Mouse (Mus musculus) intestine, embryonic 15.5 days (tissue): Measurements from ENCODE around the gene Trim16. TPM values are rescaled to one million over a fixed set of nuclear protein-coding genes. Genes with fewer than 3 reads are reported as not detected.

ENCODE experiments used
- ATAC-seq: fragments of 200-750 bp; cut with Nextera tagmentation; 2 replicates; pipeline ENCODE4 v1.8.0; 2017; ENCODE audit warnings: moderate TSS enrichment, moderate library complexity
- H3K27ac ChIP-seq: fragments of 300-500 bp; sonication (generic); 2 replicates; pipeline ENCODE4 v1.5.1; 2015; ENCODE audit warnings: mild to moderate bottlenecking, inconsistent platforms
- H3K27me3 ChIP-seq: fragments of 300-500 bp; sonication (generic); replicated peaks from 2 replicates; pipeline ENCODE4 v1.6.1; 2015; ENCODE audit warnings: inconsistent platforms
- H3K36me3 ChIP-seq: fragments of 300-500 bp; sonication (generic); 2 replicates; pipeline ENCODE4 v1.6.1; 2015; ENCODE audit warnings: inconsistent platforms
- H3K4me1 ChIP-seq: fragments of 300-500 bp; sonication (generic); replicated peaks from 2 replicates; pipeline ENCODE4 v1.6.1; 2015; ENCODE audit warnings: inconsistent platforms
- H3K4me2 ChIP-seq: fragments of 300-500 bp; sonication (generic); replicated peaks from 2 replicates; pipeline ENCODE4 v1.6.1; 2015; ENCODE audit warnings: mild to moderate bottlenecking, inconsistent platforms
- H3K4me3 ChIP-seq: fragments of 300-500 bp; sonication (generic); replicated peaks from 2 replicates; pipeline ENCODE4 v1.5.1; 2015; ENCODE audit warnings: inconsistent platforms
- H3K9ac ChIP-seq: fragments of 300-500 bp; sonication (generic); 2 replicates; pipeline ENCODE4 v1.6.1; 2015; ENCODE audit warnings: inconsistent platforms
- H3K9me3 ChIP-seq: fragments of 300-500 bp; sonication (generic); 2 replicates; pipeline ENCODE4 v1.6.1; 2016; ENCODE audit warnings: inconsistent platforms
- WGBS: fragments of 180-500 bp; shearing (Covaris S2); methylation state at CpG from one replicate; pipeline ENCODE4 v1.1.7; 2015; 5-methylcytosine and 5-hydroxymethylcytosine counted together
- polyA plus RNA-seq: library from polyadenylated mRNA; unstranded; fragments of >200 nt; fragmentation: Nextera tagmentation; extraction: Ambion mirVana; gene quantifications from 2 replicates; pipeline ENCODE4 v1.2.1, GENCODE M21; 2015

Trim16 gene
- polyA plus RNA-seq, 1 experiment from 2014 or later: 11.1 TPM

DNA sequence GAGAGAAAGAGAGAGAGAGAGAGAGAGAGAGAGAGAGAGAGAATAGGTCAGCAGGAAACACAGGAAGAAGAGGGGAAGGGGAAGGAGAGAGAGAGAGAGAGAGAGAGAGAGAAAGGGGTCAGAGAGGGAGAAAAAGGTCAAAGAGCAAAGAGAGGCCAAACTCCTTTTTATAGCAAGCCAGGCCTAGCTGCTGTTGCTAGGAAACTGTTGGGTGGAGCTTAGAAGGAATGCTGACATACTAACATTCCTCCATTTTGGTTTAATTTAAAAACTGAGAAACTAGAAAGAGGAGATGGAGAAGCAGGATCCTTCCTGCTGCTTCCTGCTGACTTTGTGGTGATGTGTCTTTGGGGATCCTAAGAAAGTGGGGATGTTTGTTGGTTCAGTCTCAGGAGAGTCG is 55.7 kb downstream of the Trim16 start:
- 94% methylated on average over 1 of the region's 1 CpGs for WGBS
- Histone ChIP-seq H3K27ac (no peak overlapping the region), H3K9me3 (no peaks in the 10 kb centered on the region), H3K36me3 (no peaks in the 10 kb centered on the region), H3K4me3 (no peak overlapping the region), H3K9ac (no peak overlapping the region), H3K4me2 (no peak overlapping the region), H3K4me1 (no peaks in the 10 kb centered on the region), H3K27me3 (no peaks in the 10 kb centered on the region)
- ATAC-seq: no peak

DNA sequence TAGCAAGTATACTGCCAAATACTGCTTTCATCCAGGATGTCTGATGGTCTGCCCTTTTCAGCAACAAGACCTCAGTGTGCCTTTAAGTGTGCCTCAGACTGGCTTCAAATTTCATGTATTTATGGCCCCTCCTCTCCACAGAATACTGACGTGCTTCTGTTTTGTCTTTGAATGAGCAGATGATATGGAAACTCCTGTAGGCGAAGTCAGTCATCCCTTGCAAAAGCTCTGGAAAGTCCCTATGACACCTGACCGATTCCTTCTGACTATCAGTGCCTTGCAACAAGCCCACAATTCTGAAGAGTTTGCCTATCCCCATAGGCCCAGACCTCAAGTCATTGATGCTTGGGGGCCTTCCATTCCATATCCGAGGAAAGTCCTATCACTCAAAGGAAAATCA is 56.4 kb downstream of the Trim16 start:
- 79% methylated on average over 4 of the region's 4 CpGs for WGBS
- no peak overlapping the region for H3K9ac ChIP-seq
- H3K27me3 ChIP-seq: no peaks in the 10 kb centered on the region
- no peaks in the 10 kb centered on the region for H3K9me3 ChIP-seq
- no peak overlapping the region for H3K27ac ChIP-seq
- no peaks in the 10 kb centered on the region for H3K36me3 ChIP-seq
- H3K4me2 ChIP-seq: no peak overlapping the region
- H3K4me3 ChIP-seq: no peak overlapping the region
- no peaks in the 10 kb centered on the region for H3K4me1 ChIP-seq
- no peak for ATAC-seq

DNA sequence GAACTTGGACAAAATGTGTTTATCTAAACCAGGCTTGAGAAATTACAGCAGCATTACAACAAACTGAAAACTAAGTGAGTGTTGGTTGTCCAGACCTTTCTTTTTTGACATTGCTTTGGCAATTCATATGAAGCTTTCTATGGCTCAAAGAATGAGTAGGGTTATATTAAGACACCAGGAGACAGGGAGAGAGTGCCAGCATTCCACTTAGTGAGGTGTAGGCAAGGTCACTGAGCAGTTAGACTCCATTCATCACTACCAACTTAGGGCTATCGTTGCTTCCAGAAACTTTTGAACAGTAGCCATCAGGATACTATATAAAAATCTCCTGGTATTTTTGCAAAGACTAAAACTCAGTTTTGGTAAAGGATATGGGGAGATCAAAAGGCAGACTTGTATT is 57.4 kb downstream of the Trim16 start:
- Histone ChIP-seq H3K27ac (no peak overlapping the region), H3K9me3 (no peaks in the 10 kb centered on the region), H3K9ac (no peak overlapping the region), H3K27me3 (no peaks in the 10 kb centered on the region), H3K4me1 (no peaks in the 10 kb centered on the region), H3K4me2 (no peak overlapping the region), H3K4me3 (no peak overlapping the region), H3K36me3 (no peaks in the 10 kb centered on the region)
- WGBS: 82% methylated on average over 1 of the region's 1 CpGs
- no peak for ATAC-seq

DNA sequence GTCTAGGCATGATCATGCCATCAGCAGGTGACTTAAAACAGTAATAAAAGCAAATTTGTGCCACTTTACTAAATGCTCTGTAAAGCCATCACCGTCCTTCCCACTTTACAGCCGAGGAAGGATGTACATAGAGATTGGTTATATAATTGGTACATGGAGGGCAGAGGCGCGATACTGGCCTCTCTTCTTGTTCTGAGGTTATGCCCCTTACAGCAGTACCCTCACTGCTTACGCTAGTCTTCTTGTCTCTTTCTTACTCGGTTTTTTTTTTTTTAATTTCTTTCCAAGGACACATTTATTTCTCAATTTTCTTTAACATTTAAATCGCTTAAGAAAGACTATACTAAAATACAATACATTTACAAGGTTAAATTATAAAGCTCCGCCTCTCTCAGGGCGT is 58.7 kb downstream of the Trim16 start:
- Histone ChIP-seq H3K27me3 (no peaks in the 10 kb centered on the region), H3K4me2 (peak overlapping the region; percentile 71), H3K36me3 (no peaks in the 10 kb centered on the region), H3K9me3 (no peaks in the 10 kb centered on the region), H3K4me1 (no peaks in the 10 kb centered on the region), H3K27ac (0 out of 2 replicates have a peak overlapping the region, but pooled peaks have one; percentile 9), H3K9ac (no peak overlapping the region), H3K4me3 (peak overlapping the region; percentile 73)
- 22% methylated on average over 9 of the region's 9 CpGs for WGBS
- ATAC-seq: peak; percentile 32

DNA sequence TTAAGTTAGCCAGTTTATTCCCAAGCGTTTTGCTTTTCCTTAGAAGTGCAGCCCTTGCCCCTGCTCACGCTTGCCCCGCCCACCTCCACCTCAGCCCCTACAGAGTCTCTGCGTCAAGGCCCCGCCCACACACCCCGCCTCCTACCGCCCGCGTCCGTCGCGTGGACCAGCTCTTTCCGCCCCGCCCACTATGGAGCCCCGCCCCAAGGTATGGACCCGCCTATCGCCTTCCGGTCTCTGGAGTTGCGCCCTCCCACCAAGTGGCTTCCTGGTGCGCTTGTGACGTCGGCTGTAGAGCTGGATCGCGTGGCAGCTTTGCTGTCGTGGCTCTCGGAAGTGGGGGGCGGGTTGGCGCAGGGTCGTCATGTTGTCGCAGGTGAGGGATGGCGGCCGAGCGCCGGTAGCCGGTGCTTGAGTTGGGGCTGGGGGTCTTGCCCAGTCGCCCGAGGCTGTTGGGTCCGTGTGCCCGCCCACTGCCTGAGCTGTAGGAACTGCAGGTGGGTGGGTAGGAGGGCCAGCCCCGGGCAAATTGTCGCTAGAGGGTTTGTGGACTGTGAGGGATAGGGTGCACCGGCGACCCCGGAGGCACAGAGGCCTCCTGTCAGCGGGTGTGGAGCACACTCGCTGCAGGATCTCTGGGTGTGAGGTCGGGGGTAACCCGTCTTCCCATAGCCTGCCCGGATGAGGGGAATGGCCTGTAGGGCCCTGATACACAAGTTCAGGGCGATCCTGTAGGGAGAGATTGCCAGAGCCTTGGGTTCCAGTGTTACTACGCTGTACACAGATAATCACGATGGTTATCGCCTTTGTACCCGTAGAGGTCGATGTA is 59.4 kb downstream of the Trim16 start, which contains the start of gene Tvp23b:
Gene Tvp23b (plus strand): TSS at position 236 of the 829 bp plus-strand sequence.
- ATAC-seq: peak; percentile 99
- peak within 1 kb of the TSS; percentile 71 for H3K4me2 ChIP-seq
- H3K9me3 ChIP-seq: no peaks in the 10 kb centered on the region
- H3K27me3 ChIP-seq: no peaks in the 10 kb centered on the region
- H3K27ac ChIP-seq: peak within 1 kb of the TSS; percentile 84
- H3K4me3 ChIP-seq: peak within 1 kb of the TSS; percentile 73
- H3K9ac ChIP-seq: peak within 1 kb of the TSS; percentile 90
- H3K4me1 ChIP-seq: no peaks in the 10 kb centered on the region
- 1% methylated on average over 55 of the region's 55 CpGs for WGBS
- H3K36me3 ChIP-seq: peaks cover 3% of the 10 kb centered on the region; the same call in 1 of the 2 replicates

DNA sequence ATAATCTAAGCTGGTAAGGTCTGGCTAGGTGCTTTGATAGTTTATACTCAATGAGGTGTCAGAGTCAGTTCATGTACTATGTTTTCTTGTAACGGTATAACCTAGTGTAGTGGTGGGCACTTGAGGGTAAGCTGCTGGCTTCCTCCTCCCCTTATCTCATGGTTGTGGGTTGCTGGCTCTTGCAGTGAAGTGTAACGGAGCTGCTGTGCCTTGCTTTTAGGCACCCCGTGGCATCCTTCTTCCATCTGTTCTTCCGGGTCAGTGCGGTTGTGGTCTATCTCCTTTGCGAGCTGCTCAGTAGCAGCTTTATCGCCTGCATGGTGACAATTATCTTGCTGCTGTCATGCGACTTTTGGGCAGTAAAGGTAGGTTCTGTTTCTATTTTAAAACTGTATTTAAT is 63.4 kb downstream of the Trim16 start:
- 93% methylated on average over 8 of the region's 8 CpGs for WGBS
- H3K4me2 ChIP-seq: no peak overlapping the region
- no peak overlapping the region for H3K27ac ChIP-seq
- H3K4me1 ChIP-seq: no peaks in the 10 kb centered on the region
- H3K9ac ChIP-seq: no peak overlapping the region
- no peaks in the 10 kb centered on the region for H3K9me3 ChIP-seq
- ATAC-seq: no peak
- peaks cover 4% of the 10 kb centered on the region; the same call in 1 of the 2 replicates for H3K36me3 ChIP-seq
- no peaks in the 10 kb centered on the region for H3K27me3 ChIP-seq
- H3K4me3 ChIP-seq: no peak overlapping the region

DNA sequence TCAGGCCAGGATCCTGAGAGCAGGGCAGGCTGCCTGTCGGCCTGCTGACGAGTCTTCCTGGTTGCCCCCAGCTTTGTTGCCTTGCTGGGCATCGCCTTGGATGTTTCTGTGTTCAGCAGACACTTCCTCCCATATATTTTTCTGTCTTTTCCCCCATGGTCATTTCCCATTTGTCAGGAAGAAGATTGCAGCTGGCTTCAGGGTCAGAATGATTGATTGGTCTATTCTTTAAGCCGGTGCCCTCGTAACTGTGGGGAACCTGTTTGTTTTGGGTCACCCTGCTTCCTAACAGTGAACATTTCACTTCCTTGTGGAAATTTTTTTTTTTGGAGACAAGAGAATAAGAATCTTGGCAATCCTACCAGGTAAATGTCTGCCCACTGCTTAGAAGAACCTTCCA is 65.3 kb downstream of the Trim16 start:
- peaks cover 4% of the 10 kb centered on the region; the same call in 1 of the 2 replicates for H3K36me3 ChIP-seq
- no peak for ATAC-seq
- H3K4me1 ChIP-seq: no peaks in the 10 kb centered on the region
- H3K27me3 ChIP-seq: no peaks in the 10 kb centered on the region
- no peak overlapping the region for H3K27ac ChIP-seq
- no peak overlapping the region for H3K9ac ChIP-seq
- H3K9me3 ChIP-seq: no peaks in the 10 kb centered on the region
- H3K4me3 ChIP-seq: no peak overlapping the region
- WGBS: 67% methylated on average over 5 of the region's 5 CpGs
- H3K4me2 ChIP-seq: no peak overlapping the region

DNA sequence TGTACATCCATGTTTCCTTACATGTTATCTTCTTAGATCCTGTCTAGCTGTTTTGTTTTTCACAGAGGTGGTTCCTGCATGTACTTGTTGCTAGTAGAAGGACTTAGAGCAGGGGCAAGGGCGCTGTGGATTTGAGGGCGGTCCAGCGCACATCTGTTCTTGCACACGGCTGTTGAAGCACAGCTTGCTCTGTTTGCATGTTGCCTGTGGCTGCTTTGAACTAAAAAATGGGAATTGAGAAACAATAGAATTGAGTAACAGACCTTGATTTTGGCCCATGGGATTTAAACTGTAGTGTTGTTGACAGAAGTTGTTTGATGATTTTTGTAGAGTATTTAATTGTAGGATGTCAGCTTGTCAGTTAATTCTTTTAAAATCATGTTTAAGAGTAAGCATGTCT is 70.8 kb downstream of the Trim16 start:
- no peak overlapping the region for H3K27ac ChIP-seq
- ATAC-seq: no peak
- whole genome bisulfite sequencing: 94% methylated on average over 4 of the region's 4 CpGs
- H3K27me3 ChIP-seq: no peaks in the 10 kb centered on the region
- no peaks in the 10 kb centered on the region for H3K4me1 ChIP-seq
- H3K9me3 ChIP-seq: no peaks in the 10 kb centered on the region
- no peak overlapping the region for H3K4me3 ChIP-seq
- no peak overlapping the region for H3K4me2 ChIP-seq
- no peak overlapping the region for H3K9ac ChIP-seq
- peaks cover 11% of the 10 kb centered on the region for H3K36me3 ChIP-seq

DNA sequence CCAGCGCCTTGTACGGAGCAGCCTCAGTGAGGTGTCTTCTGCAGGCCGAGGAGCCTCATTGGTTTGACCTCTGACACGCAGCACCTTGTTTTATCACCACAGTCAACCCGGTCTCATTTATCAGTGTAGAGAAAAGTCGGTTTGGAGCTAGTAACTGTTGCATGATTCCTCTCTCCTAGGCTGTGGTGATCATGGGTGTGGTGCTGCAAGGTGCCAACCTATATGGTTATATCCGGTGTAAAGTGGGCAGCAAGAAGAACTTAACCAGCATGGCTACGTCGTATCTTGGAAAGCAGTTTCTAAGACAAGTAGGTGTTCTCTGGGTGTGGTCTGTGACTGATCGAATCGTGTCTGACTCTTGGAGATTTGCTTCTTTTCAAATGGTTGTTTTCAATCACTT is 71.7 kb downstream of the Trim16 start:
- no peak overlapping the region for H3K27ac ChIP-seq
- no peaks in the 10 kb centered on the region for H3K4me1 ChIP-seq
- no peak overlapping the region for H3K9ac ChIP-seq
- no peaks in the 10 kb centered on the region for H3K27me3 ChIP-seq
- H3K4me2 ChIP-seq: no peak overlapping the region
- H3K4me3 ChIP-seq: no peak overlapping the region
- peaks cover 11% of the 10 kb centered on the region; the same call in 1 of the 2 replicates for H3K36me3 ChIP-seq
- no peak for ATAC-seq
- H3K9me3 ChIP-seq: no peaks in the 10 kb centered on the region
- 89% methylated on average over 11 of the region's 11 CpGs for WGBS

Other genes with a start within 250 kb of the Trim16 start
- gene Trpv2, start 245.7 kb upstream of the Trim16 start, polyA plus RNA-seq: 10.0 and 10.7 TPM in 2 replicates
- 17.3 and 20.9 TPM in 2 replicates for gene Lrrc75a, start 171.7 kb upstream of the Trim16 start, polyA plus RNA-seq
- 71.8 and 72.4 TPM in 2 replicates for gene Mmgt2, start 171.6 kb upstream of the Trim16 start, polyA plus RNA-seq
- gene Zfp287, start 88.3 kb upstream of the Trim16 start, polyA plus RNA-seq: 5.4 and 5.6 TPM in 2 replicates
- gene Gm10428, start 67.1 kb upstream of the Trim16 start, polyA plus RNA-seq: not detected in 2 replicates
- 13.1 and 13.5 TPM in 2 replicates for gene Zfp286, start 30.8 kb upstream of the Trim16 start, polyA plus RNA-seq
- 0.14 and 0.27 TPM in 2 replicates for gene Fbxw10, start 26.8 kb downstream of the Trim16 start, polyA plus RNA-seq
- gene Tvp23b, start 59.2 kb downstream of the Trim16 start, polyA plus RNA-seq: 79.6 and 82.3 TPM in 2 replicates
- not detected in 2 replicates for gene Cdrt4, start 131.0 kb downstream of the Trim16 start, polyA plus RNA-seq
- 0.08 TPM in 1 of 2 replicates, not detected in the other for gene Tekt3, start 241.4 kb downstream of the Trim16 start, polyA plus RNA-seq